Mouse (Mus musculus) embryonic facial prominence, embryonic 13.5 days (tissue): ENCODE measurements around the gene Gm5294. TPM values are rescaled to one million over a fixed set of nuclear protein-coding genes. Genes with fewer than 3 reads are reported as not detected.

Experiments
- polyA plus RNA-seq: library from polyadenylated mRNA; unstranded; fragments of >200 nt; fragmentation: Nextera tagmentation; extraction: Ambion mirVana; gene quantifications from 2 replicates; pipeline ENCODE4 v1.2.1, GENCODE M21; 2015

Gene Gm5294
- polyA plus RNA-seq, 1 experiment from 2014 or later: not detected

Other genes starting within 250 kb of the Gm5294 start
- gene Zfp68, start 200.3 kb upstream of the Gm5294 start, polyA plus RNA-seq: 79.3 and 88.4 TPM in 2 replicates
- gene A430033K04Rik, start 197.2 kb upstream of the Gm5294 start, polyA plus RNA-seq: 17.9 and 20.4 TPM in 2 replicates
- gene Fam20c, start 65.6 kb upstream of the Gm5294 start, polyA plus RNA-seq: 2.9 and 5.3 TPM in 2 replicates
- gene Pdgfa, start 177.3 kb downstream of the Gm5294 start, polyA plus RNA-seq: 58.6 and 58.8 TPM in 2 replicates